Mouse (Mus musculus): ENCODE data around the gene Tinf2. TPM values are rescaled to one million over a fixed set of nuclear protein-coding genes. Genes with fewer than 3 reads are reported as not detected.
A peak's percentile ranks its signal among the peaks of the same experiment; 100 is the strongest.

Gene Tinf2
- polyA plus RNA-seq, 1 experiment = 11.1 TPM

DNA sequence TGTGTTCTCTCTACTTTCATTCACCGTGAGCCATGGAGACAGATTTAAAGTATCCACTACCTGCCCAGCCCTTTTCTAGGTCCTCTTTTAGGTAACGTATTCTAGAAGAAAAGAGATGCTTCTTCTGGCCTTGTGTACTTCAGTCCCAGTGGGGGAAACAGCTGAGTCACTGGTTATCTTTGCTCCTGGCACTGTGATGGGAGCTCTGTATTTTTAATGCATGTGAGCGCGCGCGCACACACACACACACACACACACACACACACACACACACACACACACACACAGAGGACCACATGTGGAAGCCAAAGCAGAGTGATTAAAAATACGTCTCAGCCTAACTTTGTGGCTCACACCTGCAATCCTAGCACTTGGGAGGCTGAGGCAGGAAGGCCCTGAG, 41.8 kb upstream of the Tinf2 start:
- Histone ChIP-seq H3K27me3 (ENCODE audit: control insufficient read depth, insufficient read depth, low read length) (no peaks in the 10 kb centered on the region), H3K27ac (ENCODE audit: insufficient read depth, low read depth, low read length) (no peak overlapping the region), H3K36me3 (ENCODE audit: control insufficient read depth, insufficient read depth, low read length) (peaks cover 11% of the 10 kb centered on the region; the same call in 1 of the 2 replicates), H3K4me3 (ENCODE audit: low read depth, low read length) (no peak overlapping the region), H3K4me1 (ENCODE audit: control insufficient read depth, insufficient read depth, insufficient read length, low read length) (peaks cover 12% of the 10 kb centered on the region; the same call in 1 of the 2 replicates)
- no peak for TF ChIP-seq POLR2A (IDR thresholded peaks at IDR 0.05; ENCODE audit: low read depth, low read length)
- TF ChIP-seq CTCF (IDR thresholded peaks at IDR 0.05; ENCODE audit: extremely low read depth, insufficient read length, insufficient replicate concordance, low read depth, low read length) = no peak
- WGBS = 94% methylated on average over 7 of the region's 7 CpGs

DNA sequence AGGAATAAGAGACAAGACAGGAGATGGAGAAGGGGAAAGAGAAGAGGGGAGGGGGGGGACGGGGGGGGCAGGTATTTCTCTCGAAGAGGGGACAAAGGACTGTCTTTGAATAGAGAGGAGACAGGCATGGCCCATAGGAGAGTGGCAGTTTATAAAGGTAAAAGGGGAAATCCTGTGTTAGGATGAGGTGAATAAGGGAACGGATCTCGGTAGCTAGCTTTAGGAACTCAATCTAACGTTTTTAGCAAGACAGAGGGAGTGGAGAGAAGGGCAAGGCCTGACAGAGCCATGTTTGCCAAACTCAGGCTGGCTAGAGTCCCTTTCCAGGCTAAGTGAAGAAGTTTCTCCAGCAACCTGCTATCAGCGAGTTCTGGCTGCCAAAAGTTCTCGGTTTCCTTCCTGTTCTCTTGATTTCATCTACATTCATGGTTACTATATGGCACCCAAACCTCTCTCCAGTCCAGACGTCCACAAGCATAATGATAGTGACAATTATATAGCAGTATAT, 40.9 kb upstream of the Tinf2 start:
- no peak overlapping the region for H3K4me3 ChIP-seq (ENCODE audit: low read depth, low read length)
- peaks cover 9% of the 10 kb centered on the region; the same call in 1 of the 2 replicates for H3K4me1 ChIP-seq (ENCODE audit: control insufficient read depth, insufficient read depth, insufficient read length, low read length)
- peaks cover 15% of the 10 kb centered on the region for H3K36me3 ChIP-seq (ENCODE audit: control insufficient read depth, insufficient read depth, low read length)
- WGBS = 52% methylated on average over 8 of the region's 8 CpGs
- H3K27me3 ChIP-seq (ENCODE audit: control insufficient read depth, insufficient read depth, low read length) = no peaks in the 10 kb centered on the region
- H3K27ac ChIP-seq (ENCODE audit: insufficient read depth, low read depth, low read length) = no peak overlapping the region
- TF ChIP-seq CTCF (IDR thresholded peaks at IDR 0.05; ENCODE audit: extremely low read depth, insufficient read length, insufficient replicate concordance, low read depth, low read length) (no peak), POLR2A (IDR thresholded peaks at IDR 0.05; ENCODE audit: low read depth, low read length) (no peak)

DNA sequence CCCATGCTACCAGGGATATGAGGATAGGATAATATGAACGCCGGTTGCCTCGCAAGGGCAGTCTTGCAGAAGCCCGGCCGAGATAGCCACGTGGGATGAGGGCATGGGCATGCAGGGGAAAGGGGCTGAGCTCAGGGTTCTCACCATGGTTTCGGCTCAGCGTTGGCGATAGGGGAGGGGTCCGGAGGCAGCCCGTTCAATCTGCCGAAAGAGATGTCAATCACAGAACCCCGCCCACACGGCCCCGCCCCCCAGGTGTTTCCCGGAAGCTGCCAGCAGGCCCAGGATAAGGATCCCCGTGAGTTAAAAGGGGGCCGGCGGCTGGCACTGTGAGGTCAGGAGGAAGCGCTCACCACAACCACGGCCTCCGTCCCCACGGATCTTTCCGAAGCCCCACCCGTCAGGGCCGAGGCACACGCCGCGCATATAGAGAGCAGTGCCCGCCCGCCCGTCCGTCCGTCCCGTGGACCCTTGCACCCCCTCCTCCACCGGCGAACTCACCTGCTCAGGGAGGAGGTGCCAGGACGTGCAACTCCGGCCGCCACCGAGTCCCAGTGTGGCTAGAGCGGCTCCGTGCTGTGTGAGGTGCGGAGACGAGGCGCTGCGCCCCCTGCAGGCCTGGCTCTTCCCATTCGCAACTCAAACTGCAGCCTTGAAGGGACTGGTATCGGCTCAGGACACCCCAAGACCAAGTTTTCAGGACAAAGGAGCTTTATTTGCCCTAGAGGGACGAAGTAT, 40.2 kb upstream of the Tinf2 start, which contains the start of gene Rabggta:
TSS of gene Rabggta (minus strand) at position 564 of the 738 bp plus-strand sequence.
- Histone ChIP-seq H3K4me3 (ENCODE audit: low read depth, low read length) (peak within 1 kb of the TSS; percentile 95), H3K4me1 (ENCODE audit: control insufficient read depth, insufficient read depth, insufficient read length, low read length) (peaks cover 9% of the 10 kb centered on the region; the same call in 1 of the 2 replicates), H3K27ac (ENCODE audit: insufficient read depth, low read depth, low read length) (peak within 1 kb of the TSS; percentile 64), H3K27me3 (ENCODE audit: control insufficient read depth, insufficient read depth, low read length) (no peaks in the 10 kb centered on the region), H3K36me3 (ENCODE audit: control insufficient read depth, insufficient read depth, low read length) (peaks cover 21% of the 10 kb centered on the region)
- peak; percentile 88 for TF ChIP-seq CTCF (IDR thresholded peaks at IDR 0.05; ENCODE audit: extremely low read depth, insufficient read length, insufficient replicate concordance, low read depth, low read length)
- TF ChIP-seq POLR2A (IDR thresholded peaks at IDR 0.05; ENCODE audit: low read depth, low read length) = peak; percentile 61
- WGBS = under 1% methylated on average over 50 of the region's 50 CpGs

DNA sequence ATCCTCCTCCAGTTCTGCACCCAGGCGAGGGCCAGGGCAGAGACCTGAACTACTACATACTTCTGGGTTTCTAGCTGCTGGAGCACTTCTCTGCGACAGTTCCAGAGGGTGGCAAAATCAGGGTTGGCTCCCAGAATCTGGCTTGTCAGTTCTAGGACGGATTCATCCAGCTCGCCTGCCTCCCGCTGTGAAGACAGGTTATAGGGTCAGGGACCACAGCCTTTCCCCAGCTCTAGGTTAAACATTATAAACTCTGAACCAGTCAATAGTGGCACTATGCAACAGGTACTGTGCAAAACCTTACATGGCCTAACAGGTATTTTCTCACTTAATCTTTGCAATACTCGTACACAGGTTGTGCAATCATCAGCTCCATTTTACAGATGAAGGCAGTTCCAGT, 39.5 kb upstream of the Tinf2 start:
- Histone ChIP-seq H3K4me1 (ENCODE audit: control insufficient read depth, insufficient read depth, insufficient read length, low read length) (peaks cover 8% of the 10 kb centered on the region; the same call in 1 of the 2 replicates), H3K4me3 (ENCODE audit: low read depth, low read length) (no peak overlapping the region), H3K36me3 (ENCODE audit: control insufficient read depth, insufficient read depth, low read length) (peaks cover 26% of the 10 kb centered on the region), H3K27ac (ENCODE audit: insufficient read depth, low read depth, low read length) (no peak overlapping the region), H3K27me3 (ENCODE audit: control insufficient read depth, insufficient read depth, low read length) (no peaks in the 10 kb centered on the region)
- TF ChIP-seq POLR2A (IDR thresholded peaks at IDR 0.05; ENCODE audit: low read depth, low read length) (no peak), CTCF (IDR thresholded peaks at IDR 0.05; ENCODE audit: extremely low read depth, insufficient read length, insufficient replicate concordance, low read depth, low read length) (no peak)
- WGBS = 88% methylated on average over 6 of the region's 6 CpGs

DNA sequence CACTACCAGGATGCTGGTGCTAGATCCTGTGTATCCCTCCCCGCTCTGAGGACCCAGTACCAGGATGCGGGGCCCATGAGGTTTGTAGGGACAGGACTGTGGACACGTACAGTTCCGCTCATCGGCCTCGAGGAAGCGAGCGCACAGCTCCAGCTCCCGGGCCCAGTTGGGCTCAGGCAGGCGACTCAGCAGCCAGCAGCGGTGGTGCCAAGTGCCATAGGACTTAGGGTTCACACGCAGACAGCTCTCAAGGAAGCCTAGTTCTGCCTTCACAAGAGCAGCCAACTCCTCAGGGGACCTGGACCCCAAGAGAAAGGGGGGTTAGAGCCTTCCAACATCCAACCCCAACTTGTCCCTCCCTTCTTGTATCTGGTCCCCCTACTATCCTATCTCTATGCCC, 39.0 kb upstream of the Tinf2 start:
- no peak overlapping the region for H3K4me3 ChIP-seq (ENCODE audit: low read depth, low read length)
- TF ChIP-seq CTCF (IDR thresholded peaks at IDR 0.05; ENCODE audit: extremely low read depth, insufficient read length, insufficient replicate concordance, low read depth, low read length) (no peak), POLR2A (IDR thresholded peaks at IDR 0.05; ENCODE audit: low read depth, low read length) (no peak)
- H3K27ac ChIP-seq (ENCODE audit: insufficient read depth, low read depth, low read length) = no peak overlapping the region

DNA sequence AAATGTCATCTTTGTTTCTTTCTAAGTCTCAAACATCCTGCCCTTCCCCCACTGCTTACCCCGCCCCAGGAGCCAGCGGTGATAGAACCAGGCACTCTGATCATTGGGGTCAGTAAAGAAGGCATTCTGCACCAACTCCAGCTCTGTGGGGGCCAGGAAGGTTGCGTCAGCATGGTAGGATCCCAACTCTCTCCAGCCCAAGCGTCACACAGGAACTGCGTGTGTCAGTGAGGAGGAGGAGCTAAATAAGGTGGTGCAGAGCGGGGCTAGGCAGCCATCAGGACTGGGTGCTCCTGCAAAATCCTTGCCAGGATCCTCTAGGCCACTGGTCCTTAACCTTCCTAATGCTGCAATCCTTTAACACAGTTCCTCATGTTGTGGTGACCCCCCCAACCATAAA, 38.1 kb upstream of the Tinf2 start:
- TF ChIP-seq POLR2A (IDR thresholded peaks at IDR 0.05; ENCODE audit: low read depth, low read length) (no peak), CTCF (IDR thresholded peaks at IDR 0.05; ENCODE audit: extremely low read depth, insufficient read length, insufficient replicate concordance, low read depth, low read length) (no peak)
- no peaks in the 10 kb centered on the region for H3K27me3 ChIP-seq (ENCODE audit: control insufficient read depth, insufficient read depth, low read length)
- H3K4me1 ChIP-seq (ENCODE audit: control insufficient read depth, insufficient read depth, insufficient read length, low read length) = peaks cover 4% of the 10 kb centered on the region; the same call in 1 of the 2 replicates
- no peak overlapping the region for H3K27ac ChIP-seq (ENCODE audit: insufficient read depth, low read depth, low read length)
- H3K4me3 ChIP-seq (ENCODE audit: low read depth, low read length) = no peak overlapping the region
- H3K36me3 ChIP-seq (ENCODE audit: control insufficient read depth, insufficient read depth, low read length) = peaks cover 26% of the 10 kb centered on the region
- WGBS = 95% methylated on average over 6 of the region's 6 CpGs

More for the DNA sequence above, 39.0 kb upstream of the Tinf2 start:
- no peaks in the 10 kb centered on the region for H3K27me3 ChIP-seq (ENCODE audit: control insufficient read depth, insufficient read depth, low read length)
- H3K4me1 ChIP-seq (ENCODE audit: control insufficient read depth, insufficient read depth, insufficient read length, low read length) = peaks cover 8% of the 10 kb centered on the region; the same call in 1 of the 2 replicates
- WGBS = 96% methylated on average over 12 of the region's 12 CpGs
- H3K36me3 ChIP-seq (ENCODE audit: control insufficient read depth, insufficient read depth, low read length) = peaks cover 26% of the 10 kb centered on the region

DNA sequence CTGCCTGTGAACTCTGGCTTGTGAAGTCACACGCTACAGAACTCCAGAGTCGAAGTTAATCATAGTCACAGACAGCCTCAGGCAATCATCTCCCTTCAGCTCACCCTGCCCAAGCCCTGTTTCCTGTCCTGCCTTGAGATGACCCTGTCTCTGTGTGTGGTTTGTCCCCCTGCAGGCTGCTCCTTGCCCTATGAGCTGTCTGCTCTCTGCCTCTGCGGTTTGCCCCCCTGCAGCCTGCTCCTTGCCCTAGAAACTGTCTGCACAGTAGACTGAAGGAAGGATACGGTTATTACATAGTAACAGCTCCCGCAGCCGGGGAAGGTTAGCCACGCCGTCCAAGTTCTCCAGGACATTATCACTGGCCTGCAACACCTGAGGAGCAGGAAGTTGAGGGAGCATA, 35.3 kb upstream of the Tinf2 start:
- no peak for TF ChIP-seq CTCF (IDR thresholded peaks at IDR 0.05; ENCODE audit: extremely low read depth, insufficient read length, insufficient replicate concordance, low read depth, low read length)
- no peak for TF ChIP-seq POLR2A (IDR thresholded peaks at IDR 0.05; ENCODE audit: low read depth, low read length)
- H3K4me3 ChIP-seq (ENCODE audit: low read depth, low read length) = no peak overlapping the region
- 90% methylated on average over 8 of the region's 8 CpGs for WGBS
- peaks cover 15% of the 10 kb centered on the region for H3K4me1 ChIP-seq (ENCODE audit: control insufficient read depth, insufficient read depth, insufficient read length, low read length)
- 0 out of 2 replicates have a peak, but pooled peaks cover 3% of the 10 kb centered on the region for H3K27me3 ChIP-seq (ENCODE audit: control insufficient read depth, insufficient read depth, low read length)
- peaks cover 26% of the 10 kb centered on the region for H3K36me3 ChIP-seq (ENCODE audit: control insufficient read depth, insufficient read depth, low read length)
- H3K27ac ChIP-seq (ENCODE audit: insufficient read depth, low read depth, low read length) = no peak overlapping the region

All from small intestine, adult 2 months (tissue).